Mouse (Mus musculus) brain, embryonic 14.5 days (tissue): Measurements from ENCODE around the gene Naa60.

Experiments used
- CTCF ChIP-seq: fragments of 200-500 bp; IDR thresholded peaks from 2 replicates; pipeline ENCODE4 v1.5.1; 2012; ENCODE audit warnings: inconsistent platforms, mild to moderate bottlenecking, moderate library complexity, borderline replicate concordance; ENCODE audit not compliant: insufficient read depth, insufficient read length; ENCODE audit errors: extremely low read depth
- POLR2A ChIP-seq: fragments of 200-500 bp; IDR thresholded peaks from 2 replicates; pipeline ENCODE4 v1.6.1; 2012; ENCODE audit warnings: mild to moderate bottlenecking, inconsistent platforms, borderline replicate concordance; ENCODE audit not compliant: poor library complexity, insufficient read depth, insufficient read length, severe bottlenecking; ENCODE audit errors: extremely low read depth

GRCm38 (mm10) chr16:3893739-3894138 lies 21.6 kb downstream of the Naa60 start:
- TF ChIP-seq CTCF: no peak
- no peak for TF ChIP-seq POLR2A
